Mouse (Mus musculus): ENCODE measurements at regions not wholly inside any gene's neighbourhood (a gene's known extent, or its start where the extent isn't known, plus 50 kb on each side); places are given as distances from the start of the nearest gene placed in this dataset.

GRCm38 (mm10) chr1:3900354-3900753, 907.3 kb upstream of the Gm37988 start:
- peak; percentile 12 for DNase-seq (ENCODE audit: low spot score)

GRCm38 (mm10) chr1:3903432-3903831, 904.3 kb upstream of the Gm37988 start:
- no peak for DNase-seq (ENCODE audit: low spot score)

- DNase-seq (ENCODE audit: low spot score), result no peak
Observed at GRCm38 (mm10) chr1:3912499-3912898, 895.2 kb upstream of the Gm37988 start.

GRCm38 (mm10) chr1:3913631-3914030, 894.1 kb upstream of the Gm37988 start:
- no peak for DNase-seq (ENCODE audit: low spot score)
